Mouse (Mus musculus) olfactory bulb, adult 2 months (tissue): ENCODE data around the gene Pou3f1.

Source experiments
- CTCF ChIP-seq: fragments of 200-500 bp; IDR thresholded peaks from 2 replicates; pipeline ENCODE4 v1.5.1; 2012; ENCODE audit warnings: low read depth, mild to moderate bottlenecking, low read length, moderate library complexity; ENCODE audit not compliant: insufficient read depth
- POLR2A ChIP-seq: fragments of 200-500 bp; IDR thresholded peaks from 2 replicates; pipeline ENCODE4 v1.6.1; 2012; ENCODE audit warnings: mild to moderate bottlenecking, low read depth, low read length, moderate library complexity; ENCODE audit not compliant: insufficient read depth

DNA sequence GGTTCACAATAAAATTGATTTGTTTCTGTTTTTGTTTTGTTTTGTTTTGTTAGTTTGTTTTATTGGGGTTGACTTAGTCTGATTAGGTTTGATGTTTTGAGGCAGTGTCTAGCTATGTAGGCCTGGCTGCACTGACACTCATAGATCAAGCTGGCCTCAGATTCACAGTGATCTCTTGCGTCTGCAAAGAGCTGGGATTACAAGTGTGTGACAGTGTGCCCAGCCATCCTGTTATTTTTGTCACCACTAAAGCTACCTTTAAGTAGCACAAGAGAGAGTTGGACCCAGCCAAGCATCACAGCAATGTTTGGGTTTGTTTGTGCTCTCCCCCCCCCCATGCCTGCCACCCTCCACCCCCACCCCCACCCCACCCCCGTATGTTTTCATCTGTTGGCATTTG, 38.0 kb downstream of the Pou3f1 start:
- TF ChIP-seq CTCF, result no peak
- no peak for TF ChIP-seq POLR2A
